Mouse (Mus musculus) lung, embryonic 16.5 days (tissue): Measurements from ENCODE around the gene Exoc6b. TPM values are rescaled to one million over a fixed set of nuclear protein-coding genes. Genes with fewer than 3 reads are reported as not detected.

Experiments used
- ATAC-seq: fragments of 200-750 bp; cut with Nextera tagmentation; 2 replicates; pipeline ENCODE4 v1.8.0; 2017; ENCODE audit warnings: low read depth, mild to moderate bottlenecking, moderate library complexity
- H3K27ac ChIP-seq: fragments of 300-500 bp; sonication (generic); 2 replicates; pipeline ENCODE4 v1.5.1; 2014; ENCODE audit warnings: mild to moderate bottlenecking, control low read depth, low read length
- H3K27me3 ChIP-seq: fragments of 300-500 bp; sonication (generic); 2 replicates; pipeline ENCODE4 v1.6.1; 2014; ENCODE audit warnings: low read depth, low read length, mixed read lengths; ENCODE audit not compliant: control insufficient read depth, insufficient read depth
- H3K36me3 ChIP-seq: fragments of 300-500 bp; sonication (generic); 2 replicates; pipeline ENCODE4 v1.6.1; 2014; ENCODE audit warnings: low read length; ENCODE audit not compliant: control insufficient read depth, insufficient read depth
- H3K4me1 ChIP-seq: fragments of 300-500 bp; sonication (generic); replicated peaks from 2 replicates; pipeline ENCODE4 v1.6.1; 2014; ENCODE audit warnings: low read length, mixed read lengths; ENCODE audit not compliant: control insufficient read depth, insufficient read depth
- H3K4me2 ChIP-seq: fragments of 300-500 bp; sonication (generic); 2 replicates; pipeline ENCODE4 v1.6.1; 2014; ENCODE audit warnings: low read depth, low read length, control low read depth
- H3K4me3 ChIP-seq: fragments of 300-500 bp; sonication (generic); 2 replicates; pipeline ENCODE4 v1.5.1; 2014; ENCODE audit warnings: mild to moderate bottlenecking, low read length, control low read depth
- H3K9ac ChIP-seq: fragments of 300-500 bp; sonication (generic); 2 replicates; pipeline ENCODE4 v1.6.1; 2014; ENCODE audit warnings: low read length, control low read depth
- H3K9me3 ChIP-seq: fragments of 300-500 bp; sonication (generic); 2 replicates; pipeline ENCODE4 v1.6.1; 2016; ENCODE audit warnings: low read length; ENCODE audit not compliant: control insufficient read depth
- WGBS: fragments of 180-500 bp; shearing (Covaris S2); extraction: QIAGEN DNeasy Blood & Tissue Kit; methylation state at CpG from one replicate; pipeline ENCODE4 v1.1.7; 2014; 5-methylcytosine and 5-hydroxymethylcytosine counted together
- polyA plus RNA-seq: library from polyadenylated mRNA; unstranded; fragments of >200 nt; fragmentation: Nextera tagmentation; extraction: Ambion mirVana; gene quantifications from 2 replicates; pipeline ENCODE4 v1.2.1, GENCODE M21; 2015

Gene Exoc6b
- polyA plus RNA-seq, 1 experiment from 2014 or later, result 34.0 TPM

DNA sequence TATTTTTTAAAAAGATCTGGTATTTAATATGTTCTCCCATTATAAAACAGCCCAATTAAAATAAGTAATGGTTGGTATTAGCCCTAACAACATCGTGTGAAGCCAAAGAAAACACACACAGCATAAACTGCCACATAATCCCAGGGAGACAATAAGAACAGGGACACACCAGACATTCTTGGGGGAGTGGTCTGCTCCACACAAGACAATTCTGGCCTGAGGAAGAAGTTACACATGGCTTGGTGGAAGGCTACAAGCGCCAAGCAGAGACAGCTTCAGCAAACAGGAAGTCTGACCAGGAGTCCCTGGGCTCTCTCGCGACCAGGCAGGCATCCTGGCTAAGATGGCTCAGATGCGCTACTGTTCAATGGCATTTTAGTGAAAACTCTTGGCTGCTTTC, 290.3 kb downstream of the Exoc6b start:
- H3K9ac ChIP-seq, result no peak overlapping the region
- H3K4me1 ChIP-seq, result no peaks in the 10 kb centered on the region
- no peak overlapping the region for H3K4me2 ChIP-seq
- WGBS, result 44% methylated on average over 5 of the region's 5 CpGs
- no peaks in the 10 kb centered on the region for H3K9me3 ChIP-seq
- H3K27ac ChIP-seq, result no peak overlapping the region
- H3K36me3 ChIP-seq, result no peaks in the 10 kb centered on the region
- H3K4me3 ChIP-seq, result no peak overlapping the region
- ATAC-seq, result no peak
- H3K27me3 ChIP-seq, result no peaks in the 10 kb centered on the region

DNA sequence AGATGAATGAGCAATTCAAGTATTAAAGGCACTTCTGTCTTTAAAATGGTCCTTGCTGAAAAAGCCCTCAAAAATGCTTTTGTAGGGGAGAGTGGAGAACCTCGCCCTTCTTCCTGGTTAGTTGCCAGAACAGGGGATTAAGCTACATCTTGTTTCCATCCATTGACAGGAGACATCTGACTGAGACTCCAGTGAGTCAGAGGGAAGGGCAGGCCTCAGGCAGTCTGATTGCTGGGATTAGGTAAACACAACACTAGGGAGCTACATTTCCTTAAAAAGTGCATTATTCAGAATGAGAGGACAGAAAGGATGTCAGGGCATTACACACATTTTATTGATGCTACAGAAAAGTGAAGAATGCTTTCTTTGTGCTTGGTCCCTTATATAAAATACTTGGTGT, 293.4 kb downstream of the Exoc6b start:
- WGBS, result 39% methylated on average over 1 of the region's 1 CpGs
- H3K9ac ChIP-seq, result no peak overlapping the region
- no peak overlapping the region for H3K27ac ChIP-seq

GRCm38 (mm10) chr6:84755266-84755665, 314.0 kb downstream of the Exoc6b start:
- 73% methylated on average over 3 of the region's 3 CpGs for WGBS
- no peak overlapping the region for H3K9ac ChIP-seq
- H3K9me3 ChIP-seq, result no peaks in the 10 kb centered on the region
- no peaks in the 10 kb centered on the region for H3K27me3 ChIP-seq
- no peak for ATAC-seq
- no peaks in the 10 kb centered on the region for H3K36me3 ChIP-seq
- no peak overlapping the region for H3K4me2 ChIP-seq
- no peak overlapping the region for H3K27ac ChIP-seq
- H3K4me3 ChIP-seq, result no peak overlapping the region
- H3K4me1 ChIP-seq, result no peaks in the 10 kb centered on the region

More for the DNA sequence above, 293.4 kb downstream of the Exoc6b start:
- Histone ChIP-seq H3K27me3 (no peaks in the 10 kb centered on the region), H3K36me3 (no peaks in the 10 kb centered on the region), H3K4me3 (no peak overlapping the region), H3K4me2 (no peak overlapping the region), H3K9me3 (no peaks in the 10 kb centered on the region), H3K4me1 (no peaks in the 10 kb centered on the region)
- no peak for ATAC-seq

- Histone ChIP-seq H3K36me3 (no peaks in the 10 kb centered on the region), H3K4me3 (no peak overlapping the region), H3K9ac (no peak overlapping the region), H3K4me2 (no peak overlapping the region), H3K9me3 (no peaks in the 10 kb centered on the region), H3K27ac (no peak overlapping the region), H3K27me3 (no peaks in the 10 kb centered on the region), H3K4me1 (no peaks in the 10 kb centered on the region)
- ATAC-seq, result no peak
Observed at GRCm38 (mm10) chr6:84752806-84753420, 316.4 kb downstream of the Exoc6b start.

- no peak overlapping the region for H3K4me3 ChIP-seq
- H3K27ac ChIP-seq, result no peak overlapping the region
- ATAC-seq, result no peak
- H3K9me3 ChIP-seq, result no peaks in the 10 kb centered on the region
- no peaks in the 10 kb centered on the region for H3K4me1 ChIP-seq
- WGBS, result 78% methylated on average over 2 of the region's 2 CpGs
- no peaks in the 10 kb centered on the region for H3K27me3 ChIP-seq
- H3K36me3 ChIP-seq, result no peaks in the 10 kb centered on the region
- H3K4me2 ChIP-seq, result no peak overlapping the region
- H3K9ac ChIP-seq, result no peak overlapping the region
Observed at GRCm38 (mm10) chr6:84751409-84751808, 317.9 kb downstream of the Exoc6b start.

DNA sequence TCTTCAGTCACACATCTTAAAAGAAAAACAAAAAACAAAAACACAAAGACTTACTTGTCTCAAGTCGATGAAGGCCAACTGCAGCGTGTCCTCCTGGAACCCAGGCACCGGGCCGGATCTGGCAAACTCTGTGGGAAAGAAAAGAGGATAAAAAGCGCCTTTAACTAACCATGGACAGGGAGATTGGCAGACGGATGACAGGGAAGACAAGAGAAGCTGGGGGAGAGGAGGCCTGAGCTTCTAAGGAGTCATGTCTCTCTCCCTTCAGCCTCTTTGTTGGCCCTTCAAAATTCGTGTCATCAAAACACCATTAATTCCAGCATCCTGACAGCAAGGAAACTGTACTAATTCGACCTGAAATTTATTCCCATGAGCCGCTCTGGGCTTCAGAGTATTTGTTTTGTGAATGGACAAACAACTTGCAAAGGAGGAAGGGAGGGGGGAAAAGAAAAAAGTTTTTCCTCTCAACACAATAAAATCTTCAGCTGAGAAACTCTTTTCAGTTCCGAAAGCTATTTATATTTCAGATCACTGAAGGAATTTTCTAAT, 322.4 kb downstream of the Exoc6b start:
- H3K9ac ChIP-seq, result no peak overlapping the region
- no peak for ATAC-seq
- no peak overlapping the region for H3K27ac ChIP-seq

DNA sequence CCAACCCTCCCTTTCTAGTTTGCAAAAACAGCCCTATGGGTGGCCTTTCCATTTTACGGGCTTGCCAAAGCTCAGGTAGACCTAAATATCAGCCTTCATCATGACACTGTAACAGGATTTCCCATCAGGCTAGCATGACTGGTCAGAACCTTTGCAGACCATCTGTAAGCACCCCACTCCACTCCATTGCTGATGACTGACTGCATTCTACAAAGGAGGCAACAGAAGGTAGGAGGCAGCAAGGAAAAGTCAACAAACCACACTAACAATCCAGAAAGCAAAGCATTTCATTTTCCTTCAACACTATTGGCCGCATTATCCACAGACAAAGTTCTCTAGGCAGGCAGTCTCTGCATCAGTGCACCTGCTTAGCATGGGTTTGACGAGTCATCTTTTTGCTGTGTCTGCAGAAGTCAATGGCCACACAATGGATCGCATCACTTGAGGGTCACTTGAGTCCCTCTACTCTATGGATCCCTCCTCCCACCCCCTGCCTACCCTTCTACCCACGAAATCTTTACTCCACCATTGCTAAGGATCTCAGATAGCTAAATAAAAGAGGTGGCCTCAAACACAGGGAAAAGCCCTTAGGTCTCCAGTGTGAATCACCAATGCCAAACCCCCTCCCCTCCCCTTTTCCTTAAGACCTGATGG, 323.0 kb downstream of the Exoc6b start:
- no peaks in the 10 kb centered on the region for H3K27me3 ChIP-seq
- no peak overlapping the region for H3K4me3 ChIP-seq
- 81% methylated on average over 5 of the region's 5 CpGs for whole genome bisulfite sequencing
- H3K27ac ChIP-seq, result no peak overlapping the region
- no peaks in the 10 kb centered on the region for H3K9me3 ChIP-seq
- no peak overlapping the region for H3K9ac ChIP-seq
- no peak for ATAC-seq
- no peaks in the 10 kb centered on the region for H3K36me3 ChIP-seq
- H3K4me1 ChIP-seq, result no peaks in the 10 kb centered on the region
- H3K4me2 ChIP-seq, result no peak overlapping the region

More for the DNA sequence above, 322.4 kb downstream of the Exoc6b start:
- Histone ChIP-seq H3K4me1 (no peaks in the 10 kb centered on the region), H3K4me2 (no peak overlapping the region), H3K27me3 (no peaks in the 10 kb centered on the region), H3K36me3 (no peaks in the 10 kb centered on the region), H3K9me3 (no peaks in the 10 kb centered on the region), H3K4me3 (no peak overlapping the region)
- 67% methylated on average over 10 of the region's 10 CpGs for WGBS

GRCm38 (mm10) chr6:84745570-84745969, 323.7 kb downstream of the Exoc6b start:
- H3K4me3 ChIP-seq, result no peak overlapping the region
- no peaks in the 10 kb centered on the region for H3K27me3 ChIP-seq
- H3K4me2 ChIP-seq, result no peak overlapping the region
- H3K36me3 ChIP-seq, result no peaks in the 10 kb centered on the region
- WGBS, result 82% methylated on average over 7 of the region's 7 CpGs
- ATAC-seq, result no peak
- H3K9me3 ChIP-seq, result no peaks in the 10 kb centered on the region
- no peak overlapping the region for H3K27ac ChIP-seq
- no peaks in the 10 kb centered on the region for H3K4me1 ChIP-seq
- H3K9ac ChIP-seq, result no peak overlapping the region

GRCm38 (mm10) chr6:84742227-84742626, 327.1 kb downstream of the Exoc6b start:
- no peaks in the 10 kb centered on the region for H3K27me3 ChIP-seq
- no peak overlapping the region for H3K9ac ChIP-seq
- H3K4me2 ChIP-seq, result no peak overlapping the region
- no peak for ATAC-seq
- no peaks in the 10 kb centered on the region for H3K9me3 ChIP-seq
- no peak overlapping the region for H3K27ac ChIP-seq
- no peak overlapping the region for H3K4me3 ChIP-seq
- no peaks in the 10 kb centered on the region for H3K36me3 ChIP-seq
- H3K4me1 ChIP-seq, result no peaks in the 10 kb centered on the region
- 61% methylated on average over 3 of the region's 3 CpGs for WGBS
